Mouse (Mus musculus): ENCODE data around the gene Mfap1b. TPM values are rescaled to one million over a fixed set of nuclear protein-coding genes. Genes with fewer than 3 reads are reported as not detected.
A peak's percentile ranks its signal among the peaks of the same experiment; 100 is the strongest.

Mfap1b gene
- polyA plus RNA-seq, 1 experiment from 2014 or later: 25.5 TPM

DNA sequence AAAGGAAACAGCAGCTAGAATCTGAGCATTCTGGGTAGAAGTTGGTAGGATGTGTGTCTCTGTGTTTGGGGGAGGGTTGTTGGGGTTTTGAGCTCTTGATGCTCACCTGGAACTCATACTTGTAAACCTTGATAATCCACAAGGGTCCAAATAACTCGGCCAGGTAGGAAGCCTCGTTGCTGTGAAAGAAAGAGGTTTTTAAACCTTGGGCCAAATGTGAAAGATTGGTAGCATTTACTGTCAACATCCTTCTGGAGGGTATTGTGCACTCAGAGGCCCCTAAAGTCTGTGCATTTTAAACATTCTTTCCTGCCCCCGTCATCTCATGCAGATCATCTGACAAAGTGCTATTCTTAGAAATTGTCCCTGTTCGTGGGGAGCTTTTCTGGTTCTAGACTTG lies 20.9 kb downstream of the Mfap1b start, which contains the start of gene Hypk:
Gene Hypk, plus strand, starts transcription at position 301 of the 400 bp plus-strand sequence.
- H3K36me3 ChIP-seq (ENCODE audit: control insufficient read depth, insufficient read depth): peaks cover 23% of the 10 kb centered on the region
- no peak for ATAC-seq
- H3K9me3 ChIP-seq (ENCODE audit: control insufficient read depth): no peaks in the 10 kb centered on the region
- no peak within 1 kb of the TSS; the same call in 1 of the 2 replicates for H3K27ac ChIP-seq (ENCODE audit: low read depth, low read length)
- no peak for TF ChIP-seq CTCF (IDR thresholded peaks at IDR 0.05; ENCODE audit: low read depth)
- no peaks in the 10 kb centered on the region for H3K27me3 ChIP-seq (replicated peaks; ENCODE audit: control insufficient read depth, insufficient read depth, low read length)
- no peak within 1 kb of the TSS for H3K4me3 ChIP-seq (ENCODE audit: low read depth, low read length)
- no peak within 1 kb of the TSS for H3K9ac ChIP-seq (ENCODE audit: low read depth, low read length)
- WGBS: 69% methylated on average over 4 of the region's 4 CpGs
- 0 out of 2 replicates have a peak, but pooled peaks cover 5% of the 10 kb centered on the region for H3K4me1 ChIP-seq (replicated peaks; ENCODE audit: control insufficient read depth, insufficient read depth, low read length)
- no peak within 1 kb of the TSS for H3K4me2 ChIP-seq (replicated peaks; ENCODE audit: low read depth)

DNA sequence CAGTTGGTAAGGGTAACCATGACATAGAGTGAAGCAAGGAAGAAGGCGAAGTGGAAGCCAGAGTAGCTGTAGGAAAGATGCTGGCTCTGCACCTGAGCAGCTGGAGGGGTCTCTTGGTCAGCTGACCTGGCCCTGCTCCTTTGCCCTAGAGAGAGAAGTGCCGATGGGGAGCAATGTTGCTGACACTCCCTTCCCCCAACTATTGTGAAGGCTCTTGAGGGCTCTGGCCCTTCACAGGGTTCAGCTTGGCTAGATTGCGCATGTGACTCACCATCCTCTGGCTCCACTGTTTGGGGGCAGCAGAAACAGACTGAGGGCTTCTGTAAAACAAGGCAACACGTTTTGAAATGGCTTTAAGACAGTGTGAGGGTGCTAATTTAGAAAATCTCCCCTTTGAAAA lies 21.5 kb downstream of the Mfap1b start:
- 69% methylated on average over 4 of the region's 4 CpGs for WGBS

DNA sequence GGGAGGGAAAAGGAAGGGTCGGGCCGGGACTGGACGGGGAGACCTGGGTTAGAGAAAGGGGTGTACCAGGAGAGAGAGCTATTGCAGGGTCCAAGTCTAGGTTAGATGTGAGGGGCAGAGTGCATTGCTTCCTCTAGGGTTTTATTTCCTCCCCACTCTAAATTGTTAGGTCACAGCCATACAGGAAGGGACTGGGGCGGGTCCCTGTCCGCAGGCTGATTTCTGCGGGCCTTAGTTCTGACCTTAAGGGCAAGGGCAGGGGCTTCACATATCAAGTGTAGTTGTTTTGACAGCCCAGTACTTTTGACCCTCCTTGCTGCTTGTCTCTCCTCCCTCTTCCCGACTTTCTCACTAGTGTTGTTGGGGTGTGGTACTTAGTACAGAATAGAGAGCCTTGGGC lies 23.8 kb downstream of the Mfap1b start:
- Histone ChIP-seq H3K36me3 (ENCODE audit: control insufficient read depth, insufficient read depth) (peaks cover 23% of the 10 kb centered on the region), H3K4me1 (replicated peaks; ENCODE audit: control insufficient read depth, insufficient read depth, low read length) (no peaks in the 10 kb centered on the region), H3K27me3 (replicated peaks; ENCODE audit: control insufficient read depth, insufficient read depth, low read length) (no peaks in the 10 kb centered on the region), H3K27ac (ENCODE audit: low read depth, low read length) (peak overlapping the region; percentile 99), H3K4me2 (replicated peaks; ENCODE audit: low read depth) (peak overlapping the region; percentile 79), H3K9ac (ENCODE audit: low read depth, low read length) (peak overlapping the region; percentile 100), H3K4me3 (ENCODE audit: low read depth, low read length) (peak overlapping the region; percentile 100), H3K9me3 (ENCODE audit: control insufficient read depth) (no peaks in the 10 kb centered on the region)
- TF ChIP-seq CTCF (IDR thresholded peaks at IDR 0.05; ENCODE audit: low read depth): 0 out of 2 replicates have a peak, but pooled peaks have one; percentile 15
- 0% methylated on average over 7 of the region's 7 CpGs for WGBS
- ATAC-seq: peak; percentile 1

More for the DNA sequence above, 21.5 kb downstream of the Mfap1b start:
- H3K9me3 ChIP-seq (ENCODE audit: control insufficient read depth): no peaks in the 10 kb centered on the region
- H3K4me3 ChIP-seq (ENCODE audit: low read depth, low read length): no peak overlapping the region
- ATAC-seq: no peak
- TF ChIP-seq CTCF (IDR thresholded peaks at IDR 0.05; ENCODE audit: low read depth): no peak
- no peaks in the 10 kb centered on the region for H3K27me3 ChIP-seq (replicated peaks; ENCODE audit: control insufficient read depth, insufficient read depth, low read length)
- H3K27ac ChIP-seq (ENCODE audit: low read depth, low read length): no peak overlapping the region; the same call in 1 of the 2 replicates
- H3K9ac ChIP-seq (ENCODE audit: low read depth, low read length): no peak overlapping the region
- H3K4me2 ChIP-seq (replicated peaks; ENCODE audit: low read depth): no peak overlapping the region
- 0 out of 2 replicates have a peak, but pooled peaks cover 2% of the 10 kb centered on the region for H3K4me1 ChIP-seq (replicated peaks; ENCODE audit: control insufficient read depth, insufficient read depth, low read length)
- H3K36me3 ChIP-seq (ENCODE audit: control insufficient read depth, insufficient read depth): peaks cover 23% of the 10 kb centered on the region

GRCm38 (mm10) chr2:121449545-121450011 lies 24.3 kb downstream of the Mfap1b start:
- ATAC-seq: peak; percentile 7
- peak overlapping the region; percentile 79 for H3K4me2 ChIP-seq (replicated peaks; ENCODE audit: low read depth)
- H3K27me3 ChIP-seq (replicated peaks; ENCODE audit: control insufficient read depth, insufficient read depth, low read length): no peaks in the 10 kb centered on the region
- WGBS: under 1% methylated on average over 54 of the region's 54 CpGs
- H3K27ac ChIP-seq (ENCODE audit: low read depth, low read length): peak overlapping the region; percentile 99
- H3K36me3 ChIP-seq (ENCODE audit: control insufficient read depth, insufficient read depth): peaks cover 23% of the 10 kb centered on the region
- peak overlapping the region; percentile 100 for H3K4me3 ChIP-seq (ENCODE audit: low read depth, low read length)
- no peaks in the 10 kb centered on the region for H3K9me3 ChIP-seq (ENCODE audit: control insufficient read depth)
- no peak for TF ChIP-seq CTCF (IDR thresholded peaks at IDR 0.05; ENCODE audit: low read depth)
- no peaks in the 10 kb centered on the region for H3K4me1 ChIP-seq (replicated peaks; ENCODE audit: control insufficient read depth, insufficient read depth, low read length)
- H3K9ac ChIP-seq (ENCODE audit: low read depth, low read length): peak overlapping the region; percentile 100

GRCm38 (mm10) chr2:121448739-121449535 lies 24.9 kb downstream of the Mfap1b start, which contains the start of gene Serf2:
TSS of gene Serf2 (plus strand) at chr2:121449195.
- Histone ChIP-seq H3K4me3 (ENCODE audit: low read depth, low read length) (peak within 1 kb of the TSS; percentile 100), H3K36me3 (ENCODE audit: control insufficient read depth, insufficient read depth) (peaks cover 22% of the 10 kb centered on the region), H3K4me1 (replicated peaks; ENCODE audit: control insufficient read depth, insufficient read depth, low read length) (no peaks in the 10 kb centered on the region), H3K9me3 (ENCODE audit: control insufficient read depth) (no peaks in the 10 kb centered on the region), H3K9ac (ENCODE audit: low read depth, low read length) (peak within 1 kb of the TSS; percentile 100), H3K27ac (ENCODE audit: low read depth, low read length) (peak within 1 kb of the TSS; percentile 99), H3K27me3 (replicated peaks; ENCODE audit: control insufficient read depth, insufficient read depth, low read length) (no peaks in the 10 kb centered on the region), H3K4me2 (replicated peaks; ENCODE audit: low read depth) (peak within 1 kb of the TSS; percentile 79)
- TF ChIP-seq CTCF (IDR thresholded peaks at IDR 0.05; ENCODE audit: low read depth): no peak
- ATAC-seq: peak; percentile 98
- WGBS: under 1% methylated on average over 65 of the region's 74 CpGs

DNA sequence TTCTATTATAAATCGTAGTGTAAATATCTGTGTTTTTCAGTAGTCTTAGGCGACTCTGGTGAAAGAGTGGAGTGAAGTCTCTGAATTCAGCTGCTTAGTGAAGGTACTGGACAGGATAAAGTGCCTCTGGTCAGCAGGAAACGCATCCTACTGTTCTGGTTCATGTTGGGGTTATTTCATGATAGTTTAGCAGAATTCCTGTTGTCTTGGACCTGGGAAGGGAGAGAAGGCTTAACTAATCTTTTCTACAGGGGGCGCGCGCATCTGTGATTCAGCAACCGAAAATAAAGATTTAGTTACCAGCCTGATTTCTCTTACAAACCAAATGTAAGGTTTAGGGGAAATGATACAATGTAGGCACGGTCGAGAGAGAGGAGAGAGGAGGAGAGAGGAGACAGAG lies 25.7 kb downstream of the Mfap1b start:
- Histone ChIP-seq H3K4me1 (replicated peaks; ENCODE audit: control insufficient read depth, insufficient read depth, low read length) (no peaks in the 10 kb centered on the region), H3K4me2 (replicated peaks; ENCODE audit: low read depth) (peak overlapping the region; percentile 79), H3K27ac (ENCODE audit: low read depth, low read length) (peak overlapping the region; percentile 91), H3K36me3 (ENCODE audit: control insufficient read depth, insufficient read depth) (peaks cover 14% of the 10 kb centered on the region), H3K9ac (ENCODE audit: low read depth, low read length) (peak overlapping the region; percentile 57; the same call in 1 of the 2 replicates), H3K4me3 (ENCODE audit: low read depth, low read length) (peak overlapping the region; percentile 100), H3K27me3 (replicated peaks; ENCODE audit: control insufficient read depth, insufficient read depth, low read length) (no peaks in the 10 kb centered on the region), H3K9me3 (ENCODE audit: control insufficient read depth) (no peaks in the 10 kb centered on the region)
- no peak for ATAC-seq
- peak; percentile 63 for TF ChIP-seq CTCF (IDR thresholded peaks at IDR 0.05; ENCODE audit: low read depth)
- WGBS: 13% methylated on average over 9 of the region's 9 CpGs
